Mouse (Mus musculus): ENCODE measurements around the gene Izumo4. TPM values are rescaled to one million over a fixed set of nuclear protein-coding genes. Genes with fewer than 3 reads are reported as not detected.
A peak's percentile ranks its signal among the peaks of the same experiment; 100 is the strongest.

Gene Izumo4
- polyA plus RNA-seq, 1 experiment from 2014 or later, result 12.5 TPM

DNA sequence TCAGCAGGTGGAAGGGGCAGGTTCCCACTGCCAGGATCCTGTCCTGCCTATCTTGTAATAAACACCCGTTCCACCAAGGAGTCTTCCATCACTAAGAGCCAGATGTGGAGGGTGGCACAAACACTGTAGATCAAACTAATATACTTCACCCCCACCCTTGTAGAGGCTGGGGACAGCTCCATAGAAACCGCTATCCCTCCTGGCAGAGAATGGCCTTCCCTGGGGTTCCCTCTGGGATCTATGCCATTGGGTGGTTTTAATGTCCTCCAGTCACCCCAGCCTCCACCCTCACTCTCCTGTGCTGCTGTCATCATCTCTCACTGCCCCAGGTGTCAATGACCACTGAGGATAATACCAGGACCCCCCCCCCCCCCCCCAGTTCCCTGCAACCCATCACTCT lies 31.5 kb upstream of the Izumo4 start:
- peaks cover 36% of the 10 kb centered on the region for H3K4me1 ChIP-seq (replicated peaks)
- 92% methylated on average over 2 of the region's 2 CpGs for WGBS

GRCm38 (mm10) chr10:80671251-80671650 lies 30.7 kb upstream of the Izumo4 start:
- H3K4me1 ChIP-seq (replicated peaks), result peaks cover 31% of the 10 kb centered on the region
- WGBS, result 92% methylated on average over 4 of the region's 4 CpGs

More for the DNA sequence above, 31.5 kb upstream of the Izumo4 start:
- H3K36me3 ChIP-seq, result peaks cover 87% of the 10 kb centered on the region
- no peak overlapping the region for H3K9ac ChIP-seq (replicated peaks)
- H3K27me3 ChIP-seq, result no peaks in the 10 kb centered on the region
- ATAC-seq (ENCODE audit: insufficient number of reproducible peaks, insufficient read depth, low FRiP score, low TSS enrichment, low read depth), result no peak
- H3K4me2 ChIP-seq, result no peak overlapping the region
- H3K27ac ChIP-seq, result no peak overlapping the region
- no peaks in the 10 kb centered on the region for H3K9me3 ChIP-seq
- no peak overlapping the region for H3K4me3 ChIP-seq (replicated peaks)

GRCm38 (mm10) chr10:80671936-80672690 lies 29.9 kb upstream of the Izumo4 start:
- Histone ChIP-seq H3K36me3 (peaks cover 71% of the 10 kb centered on the region), H3K4me2 (no peak overlapping the region), H3K9ac (replicated peaks) (0 out of 2 replicates have a peak overlapping the region, but pooled peaks have one; percentile 12), H3K4me3 (replicated peaks) (no peak overlapping the region; the same call in 1 of the 2 replicates), H3K9me3 (no peaks in the 10 kb centered on the region), H3K4me1 (replicated peaks) (peaks cover 36% of the 10 kb centered on the region), H3K27me3 (no peaks in the 10 kb centered on the region), H3K27ac (no peak overlapping the region)
- WGBS, result 74% methylated on average over 11 of the region's 11 CpGs
- ATAC-seq (ENCODE audit: insufficient number of reproducible peaks, insufficient read depth, low FRiP score, low TSS enrichment, low read depth), result no peak

More at GRCm38 (mm10) chr10:80671251-80671650, 30.7 kb upstream of the Izumo4 start:
- Histone ChIP-seq H3K27me3 (no peaks in the 10 kb centered on the region), H3K27ac (no peak overlapping the region), H3K36me3 (peaks cover 79% of the 10 kb centered on the region), H3K9ac (replicated peaks) (no peak overlapping the region), H3K9me3 (no peaks in the 10 kb centered on the region), H3K4me2 (no peak overlapping the region), H3K4me3 (replicated peaks) (no peak overlapping the region)
- ATAC-seq (ENCODE audit: insufficient number of reproducible peaks, insufficient read depth, low FRiP score, low TSS enrichment, low read depth), result no peak

DNA sequence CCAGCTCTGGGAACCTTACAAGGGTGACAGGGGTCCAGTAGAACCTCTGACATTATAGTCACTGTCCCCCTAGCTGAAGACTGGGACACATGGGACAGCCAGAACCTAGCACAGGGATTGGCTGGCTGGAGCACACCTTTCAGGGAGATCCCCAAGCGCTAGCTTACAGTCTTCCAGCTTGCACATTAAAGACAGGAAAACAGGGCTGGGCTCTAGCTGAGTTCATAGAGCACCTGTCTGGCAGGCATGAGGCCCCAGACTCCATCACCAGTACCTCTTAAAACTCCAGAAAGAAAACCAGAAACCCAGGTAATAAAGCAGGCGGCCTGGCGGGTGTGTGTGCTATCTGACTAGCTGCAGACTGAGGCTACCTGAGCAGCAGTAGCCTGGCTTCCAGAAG lies 28.3 kb upstream of the Izumo4 start:
- peaks cover 55% of the 10 kb centered on the region for H3K36me3 ChIP-seq
- peak overlapping the region; percentile 97; the same call in 1 of the 2 replicates for H3K9ac ChIP-seq (replicated peaks)
- H3K9me3 ChIP-seq, result no peaks in the 10 kb centered on the region
- peak overlapping the region; percentile 87 for H3K4me2 ChIP-seq
- ATAC-seq (ENCODE audit: insufficient number of reproducible peaks, insufficient read depth, low FRiP score, low TSS enrichment, low read depth), result no peak
- H3K4me3 ChIP-seq (replicated peaks), result peak overlapping the region; percentile 98
- peaks cover 52% of the 10 kb centered on the region for H3K4me1 ChIP-seq (replicated peaks)
- H3K27me3 ChIP-seq, result no peaks in the 10 kb centered on the region
- H3K27ac ChIP-seq, result peak overlapping the region; percentile 18; the same call in 1 of the 2 replicates
- 50% methylated on average over 3 of the region's 3 CpGs for WGBS

- Histone ChIP-seq H3K27ac (peak overlapping the region; percentile 18; the same call in 1 of the 2 replicates), H3K36me3 (peaks cover 50% of the 10 kb centered on the region), H3K4me3 (replicated peaks) (peak overlapping the region; percentile 98), H3K4me1 (replicated peaks) (peaks cover 58% of the 10 kb centered on the region), H3K27me3 (no peaks in the 10 kb centered on the region), H3K9ac (replicated peaks) (peak overlapping the region; percentile 97; the same call in 1 of the 2 replicates), H3K4me2 (peak overlapping the region; percentile 87), H3K9me3 (no peaks in the 10 kb centered on the region)
- 64% methylated on average over 5 of the region's 5 CpGs for WGBS
- ATAC-seq (ENCODE audit: insufficient number of reproducible peaks, insufficient read depth, low FRiP score, low TSS enrichment, low read depth), result no peak
Observed at GRCm38 (mm10) chr10:80674161-80674711, 27.7 kb upstream of the Izumo4 start.

DNA sequence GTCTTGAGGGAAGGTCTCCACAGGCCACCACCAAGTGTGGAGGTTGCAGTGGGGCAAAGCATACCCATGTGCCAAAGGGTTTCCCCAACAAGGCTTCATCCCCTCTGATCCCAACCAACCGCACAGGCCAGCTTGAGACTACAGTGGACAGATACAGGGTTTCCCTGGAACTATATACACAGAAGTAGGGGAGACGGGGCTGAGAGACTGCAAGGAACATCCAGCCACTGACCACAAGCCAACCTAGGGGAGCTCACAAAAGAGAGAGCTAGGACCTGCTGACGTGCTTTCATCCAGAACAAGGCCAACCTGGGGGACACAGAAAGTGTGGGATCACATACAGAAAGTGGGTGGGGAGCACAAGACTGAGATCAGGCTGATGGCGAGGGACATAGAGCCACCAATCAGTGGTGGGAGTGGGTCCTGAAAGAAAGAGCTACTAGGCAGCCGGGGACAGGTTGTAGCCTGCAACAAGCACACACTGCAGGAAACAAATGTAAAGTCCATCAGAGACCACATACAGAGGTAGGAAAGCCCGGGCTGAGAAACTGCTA lies 27.1 kb upstream of the Izumo4 start:
- Histone ChIP-seq H3K4me2 (peak overlapping the region; percentile 87), H3K27me3 (no peaks in the 10 kb centered on the region), H3K4me3 (replicated peaks) (peak overlapping the region; percentile 98), H3K9ac (replicated peaks) (peak overlapping the region; percentile 97), H3K4me1 (replicated peaks) (peaks cover 60% of the 10 kb centered on the region), H3K36me3 (peaks cover 43% of the 10 kb centered on the region), H3K27ac (peak overlapping the region; percentile 86), H3K9me3 (no peaks in the 10 kb centered on the region)
- no peak for ATAC-seq (ENCODE audit: insufficient number of reproducible peaks, insufficient read depth, low FRiP score, low TSS enrichment, low read depth)
- 23% methylated on average over 6 of the region's 6 CpGs for WGBS

DNA sequence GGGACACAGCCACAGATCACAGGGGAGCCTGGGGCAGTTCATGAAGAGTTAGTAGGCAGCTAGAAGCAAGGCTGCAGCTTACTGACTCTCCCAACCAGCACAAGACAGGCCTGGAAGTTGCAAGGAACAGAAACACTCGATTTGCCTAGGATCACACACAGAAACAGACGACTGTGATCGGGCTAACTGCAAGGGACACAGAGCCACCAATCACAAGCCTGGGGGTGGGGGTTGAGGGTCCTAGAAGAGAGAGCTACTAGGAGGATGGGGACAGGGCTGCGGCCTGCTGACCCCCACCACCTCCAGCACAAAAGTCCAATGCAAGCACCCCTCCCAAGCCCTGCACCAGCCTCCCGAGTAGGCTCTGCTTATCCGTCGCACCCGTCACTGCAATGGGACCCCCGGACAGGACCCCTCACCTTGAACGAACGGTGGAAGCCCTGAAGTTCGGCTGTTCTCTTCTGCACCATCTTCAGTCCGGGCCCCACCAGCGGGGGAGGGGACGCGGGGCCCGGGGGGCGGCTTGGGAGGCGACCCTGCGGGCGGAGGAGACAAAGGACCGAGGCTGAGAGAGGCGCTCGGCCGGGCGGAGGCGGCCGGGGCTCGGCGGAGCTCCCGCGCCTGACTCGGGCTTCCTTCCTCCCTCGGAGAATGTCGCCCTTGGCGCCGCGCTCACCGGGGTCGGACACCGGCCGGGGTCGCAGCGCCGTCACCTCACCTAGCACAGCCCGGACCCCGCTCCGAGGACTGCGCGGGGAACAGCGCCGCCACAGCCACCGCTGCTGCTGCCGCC lies 26.4 kb upstream of the Izumo4 start:
- Histone ChIP-seq H3K4me1 (replicated peaks) (peaks cover 60% of the 10 kb centered on the region), H3K27me3 (no peaks in the 10 kb centered on the region), H3K36me3 (peaks cover 36% of the 10 kb centered on the region), H3K27ac (peak overlapping the region; percentile 86), H3K9me3 (no peaks in the 10 kb centered on the region), H3K4me2 (peak overlapping the region; percentile 87), H3K9ac (replicated peaks) (peak overlapping the region; percentile 97), H3K4me3 (replicated peaks) (peak overlapping the region; percentile 98)
- ATAC-seq (ENCODE audit: insufficient number of reproducible peaks, insufficient read depth, low FRiP score, low TSS enrichment, low read depth), result peak; percentile 16
- 1% methylated on average over 33 of the region's 54 CpGs for WGBS

DNA sequence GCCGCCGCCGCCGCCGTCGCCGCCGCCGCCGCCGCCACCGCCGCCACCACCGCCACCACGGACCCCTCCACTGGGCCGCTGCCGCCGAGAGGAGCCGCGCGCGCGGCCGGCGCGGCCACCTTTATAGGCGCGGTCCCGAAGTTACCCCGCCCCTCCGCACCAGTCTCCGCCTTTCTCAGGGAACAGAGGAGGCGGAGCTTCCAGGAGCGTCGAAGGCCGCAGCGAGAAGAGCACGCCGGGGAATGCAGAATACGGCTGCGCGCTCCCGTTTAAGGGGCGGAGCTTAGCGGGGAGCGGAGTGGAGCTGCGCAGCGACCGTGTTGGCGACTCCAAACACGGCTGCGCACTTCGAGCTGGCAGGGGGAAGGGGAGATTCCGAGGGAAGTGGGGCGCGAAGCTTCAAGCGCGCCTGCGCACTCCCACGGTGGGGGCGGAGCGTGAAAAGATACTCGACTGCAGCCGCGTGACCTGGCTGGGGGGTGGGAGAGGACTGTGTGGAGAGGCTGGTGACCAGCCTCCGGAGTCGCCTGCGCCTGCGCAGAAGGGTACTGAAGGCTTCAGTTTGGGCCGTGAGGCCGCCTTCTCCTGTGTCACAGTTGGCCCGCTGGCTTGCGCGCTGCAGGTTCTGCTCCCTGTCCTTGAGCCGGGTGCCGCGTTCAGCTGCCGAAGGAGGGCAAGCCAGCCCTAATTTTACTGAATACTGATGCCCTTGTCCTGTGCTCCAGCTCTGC lies 25.6 kb upstream of the Izumo4 start:
- Histone ChIP-seq H3K4me2 (peak overlapping the region; percentile 87), H3K36me3 (peaks cover 28% of the 10 kb centered on the region), H3K27ac (peak overlapping the region; percentile 98), H3K4me3 (replicated peaks) (peak overlapping the region; percentile 98), H3K9ac (replicated peaks) (peak overlapping the region; percentile 97), H3K4me1 (replicated peaks) (peaks cover 60% of the 10 kb centered on the region), H3K27me3 (no peaks in the 10 kb centered on the region), H3K9me3 (no peaks in the 10 kb centered on the region)
- under 1% methylated on average over 63 of the region's 78 CpGs for WGBS
- peak; percentile 92 for ATAC-seq (ENCODE audit: insufficient number of reproducible peaks, insufficient read depth, low FRiP score, low TSS enrichment, low read depth)

DNA sequence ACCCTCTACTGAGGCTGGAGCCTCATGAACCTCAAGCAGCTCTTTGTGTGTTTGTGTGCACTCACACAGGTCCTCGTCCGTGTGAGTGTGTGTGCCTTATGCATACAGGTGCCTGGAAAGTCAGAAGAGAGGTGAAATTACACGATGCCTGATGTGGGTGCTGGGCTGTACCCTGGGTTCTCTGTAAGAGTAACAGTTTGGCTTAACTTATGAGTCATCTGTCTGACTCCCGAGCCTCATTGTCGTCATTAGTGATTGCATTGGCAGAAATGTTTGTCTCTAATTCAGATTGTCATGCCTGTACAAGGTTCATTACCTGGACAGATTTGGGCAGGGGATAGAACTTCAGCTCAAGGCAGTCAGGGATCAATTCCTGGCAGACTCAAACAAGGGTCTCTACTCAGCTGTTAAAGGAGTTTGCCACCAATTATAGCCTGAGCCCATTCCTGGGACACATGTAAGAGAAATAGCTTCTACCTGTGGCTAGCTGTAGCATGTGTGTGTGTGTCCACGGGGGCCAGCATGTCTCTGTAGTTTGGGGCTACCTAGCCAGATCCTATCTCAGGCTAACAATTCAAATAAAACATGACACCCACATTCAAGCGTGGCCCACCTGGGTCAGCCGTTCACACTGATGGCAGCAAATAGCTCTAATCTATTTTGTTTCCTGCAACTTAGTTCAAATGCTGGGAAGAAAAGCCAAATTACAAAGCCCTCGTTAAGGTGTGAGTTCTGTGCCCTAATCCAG lies 24.7 kb upstream of the Izumo4 start:
- Histone ChIP-seq H3K27ac (peak overlapping the region; percentile 98), H3K9ac (replicated peaks) (peak overlapping the region; percentile 75), H3K4me1 (replicated peaks) (peaks cover 57% of the 10 kb centered on the region), H3K9me3 (no peaks in the 10 kb centered on the region), H3K36me3 (peaks cover 19% of the 10 kb centered on the region; the same call in 1 of the 2 replicates), H3K27me3 (no peaks in the 10 kb centered on the region), H3K4me2 (peak overlapping the region; percentile 87), H3K4me3 (replicated peaks) (peak overlapping the region; percentile 98)
- 33% methylated on average over 9 of the region's 9 CpGs for WGBS
- no peak for ATAC-seq (ENCODE audit: insufficient number of reproducible peaks, insufficient read depth, low FRiP score, low TSS enrichment, low read depth)

- no peak for ATAC-seq (ENCODE audit: insufficient number of reproducible peaks, insufficient read depth, low FRiP score, low TSS enrichment, low read depth)
- H3K4me3 ChIP-seq (replicated peaks), result peak within 1 kb of the TSS; percentile 98
Observed at GRCm38 (mm10) chr10:80677942-80678436, 24.0 kb upstream of the Izumo4 start, which contains the start of gene Mknk2. Gene Mknk2, minus strand, starts transcription at chr10:80678112.

More at GRCm38 (mm10) chr10:80677942-80678436, 24.0 kb upstream of the Izumo4 start, which contains the start of gene Mknk2:
- 29% methylated on average over 8 of the region's 8 CpGs for WGBS
- H3K4me2 ChIP-seq, result peak within 1 kb of the TSS; percentile 87
- H3K9ac ChIP-seq (replicated peaks), result peak within 1 kb of the TSS; percentile 75
- H3K27me3 ChIP-seq, result no peaks in the 10 kb centered on the region
- H3K4me1 ChIP-seq (replicated peaks), result peaks cover 50% of the 10 kb centered on the region
- no peaks in the 10 kb centered on the region for H3K9me3 ChIP-seq
- H3K36me3 ChIP-seq, result peaks cover 14% of the 10 kb centered on the region
- H3K27ac ChIP-seq, result peak within 1 kb of the TSS; percentile 98

Measured in limb, embryonic 12.5 days (tissue).